Mouse (Mus musculus) stomach, embryonic 15.5 days (tissue): ENCODE results near the gene Clba1. TPM values are rescaled to one million over a fixed set of nuclear protein-coding genes. Genes with fewer than 3 reads are reported as not detected.

Source experiments
- ATAC-seq: fragments of 200-750 bp; cut with Nextera tagmentation; 2 replicates; pipeline ENCODE4 v1.8.0; 2017; ENCODE audit warnings: low read depth, moderate number of reproducible peaks, moderate TSS enrichment; ENCODE audit not compliant: insufficient read depth, low FRiP score
- H3K27ac ChIP-seq: fragments of 300-500 bp; sonication (generic); 2 replicates; pipeline ENCODE4 v1.5.1; 2015; ENCODE audit warnings: mild to moderate bottlenecking, inconsistent platforms
- H3K27me3 ChIP-seq: fragments of 300-500 bp; sonication (generic); replicated peaks from 2 replicates; pipeline ENCODE4 v1.6.1; 2015; ENCODE audit warnings: inconsistent platforms
- H3K36me3 ChIP-seq: fragments of 300-500 bp; sonication (generic); 2 replicates; pipeline ENCODE4 v1.6.1; 2015; ENCODE audit warnings: inconsistent platforms
- H3K4me1 ChIP-seq: fragments of 300-500 bp; sonication (generic); 2 replicates; pipeline ENCODE4 v1.6.1; 2015; ENCODE audit warnings: inconsistent platforms
- H3K4me2 ChIP-seq: fragments of 300-500 bp; sonication (generic); 2 replicates; pipeline ENCODE4 v1.6.1; 2015; ENCODE audit warnings: mild to moderate bottlenecking, inconsistent platforms
- H3K4me3 ChIP-seq: fragments of 300-500 bp; sonication (generic); replicated peaks from 2 replicates; pipeline ENCODE4 v1.5.1; 2015; ENCODE audit warnings: inconsistent platforms
- H3K9ac ChIP-seq: fragments of 300-500 bp; sonication (generic); 2 replicates; pipeline ENCODE4 v1.6.1; 2015; ENCODE audit warnings: inconsistent platforms
- H3K9me3 ChIP-seq: fragments of 300-500 bp; sonication (generic); 2 replicates; pipeline ENCODE4 v1.6.1; 2016; ENCODE audit warnings: inconsistent platforms
- WGBS: fragments of 180-500 bp; shearing (Covaris S2); methylation state at CpG from one replicate; pipeline ENCODE4 v1.1.7; 2015; 5-methylcytosine and 5-hydroxymethylcytosine counted together
- polyA plus RNA-seq: library from polyadenylated mRNA; unstranded; fragments of >200 nt; fragmentation: Nextera tagmentation; extraction: Ambion mirVana; gene quantifications from 2 replicates; pipeline ENCODE4 v1.2.1, GENCODE M21; 2015

Gene Clba1
- polyA plus RNA-seq, 1 experiment from 2014 or later: 6.1 TPM

GRCm38 (mm10) chr12:112796551-112797510 lies 11.9 kb upstream of the Clba1 start:
- H3K36me3 ChIP-seq: no peaks in the 10 kb centered on the region
- H3K4me1 ChIP-seq: peaks cover 77% of the 10 kb centered on the region
- H3K9ac ChIP-seq: no peak overlapping the region
- H3K27ac ChIP-seq: peak overlapping the region; percentile 77
- H3K4me3 ChIP-seq: no peak overlapping the region
- no peak for ATAC-seq
- H3K4me2 ChIP-seq: no peak overlapping the region; the same call in 1 of the 2 replicates
- 44% methylated on average over 17 of the region's 17 CpGs for WGBS
- H3K9me3 ChIP-seq: no peaks in the 10 kb centered on the region
- peaks cover 13% of the 10 kb centered on the region for H3K27me3 ChIP-seq

DNA sequence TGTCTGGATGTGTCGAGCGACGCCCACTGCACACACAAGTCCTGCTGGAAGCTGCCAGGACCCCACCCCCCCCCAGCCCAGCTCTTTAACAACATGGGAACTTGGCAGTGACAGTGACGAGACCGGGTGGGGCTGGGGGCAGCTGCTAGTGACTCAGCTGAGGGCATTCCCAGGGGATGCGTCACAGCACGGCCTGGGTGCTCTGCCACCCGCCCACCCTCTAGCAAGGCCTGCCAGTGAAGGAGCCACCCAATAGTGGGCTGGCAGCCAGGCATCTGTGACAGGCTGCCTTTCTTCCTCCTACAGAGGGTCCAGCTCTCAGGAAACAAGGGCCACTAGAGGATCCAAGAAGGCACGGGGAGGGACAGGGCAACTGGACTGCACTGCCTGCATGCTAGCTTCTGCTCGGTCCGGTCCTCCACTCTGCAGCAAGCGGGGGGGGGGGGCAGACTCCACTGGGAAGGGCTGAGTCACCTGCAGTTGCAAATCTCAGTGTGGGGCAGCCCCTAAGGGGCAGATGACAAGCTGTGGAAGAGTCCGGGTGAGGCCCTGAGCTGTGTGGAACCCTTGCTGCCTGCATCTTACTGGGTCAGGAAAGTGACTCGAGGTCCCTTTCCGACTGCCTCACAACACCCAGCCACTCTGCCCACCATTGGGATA lies 10.9 kb upstream of the Clba1 start:
- no peak overlapping the region for H3K9ac ChIP-seq
- no peaks in the 10 kb centered on the region for H3K9me3 ChIP-seq
- peak overlapping the region; percentile 19; the same call in 1 of the 2 replicates for H3K4me2 ChIP-seq
- H3K27ac ChIP-seq: peak overlapping the region; percentile 74
- H3K4me1 ChIP-seq: peaks cover 82% of the 10 kb centered on the region
- WGBS: 41% methylated on average over 15 of the region's 15 CpGs
- no peak overlapping the region for H3K4me3 ChIP-seq
- ATAC-seq: peak; percentile 1; the same call in 1 of the 2 replicates
- peaks cover 13% of the 10 kb centered on the region for H3K27me3 ChIP-seq
- H3K36me3 ChIP-seq: no peaks in the 10 kb centered on the region

GRCm38 (mm10) chr12:112798332-112798681 lies 10.4 kb upstream of the Clba1 start:
- no peak for ATAC-seq
- Histone ChIP-seq H3K4me1 (peaks cover 81% of the 10 kb centered on the region), H3K4me2 (peak overlapping the region; percentile 19; the same call in 1 of the 2 replicates), H3K9ac (no peak overlapping the region), H3K36me3 (no peaks in the 10 kb centered on the region), H3K4me3 (no peak overlapping the region), H3K9me3 (no peaks in the 10 kb centered on the region), H3K27me3 (peaks cover 17% of the 10 kb centered on the region), H3K27ac (peak overlapping the region; percentile 74)
- WGBS: 19% methylated on average over 5 of the region's 5 CpGs

DNA sequence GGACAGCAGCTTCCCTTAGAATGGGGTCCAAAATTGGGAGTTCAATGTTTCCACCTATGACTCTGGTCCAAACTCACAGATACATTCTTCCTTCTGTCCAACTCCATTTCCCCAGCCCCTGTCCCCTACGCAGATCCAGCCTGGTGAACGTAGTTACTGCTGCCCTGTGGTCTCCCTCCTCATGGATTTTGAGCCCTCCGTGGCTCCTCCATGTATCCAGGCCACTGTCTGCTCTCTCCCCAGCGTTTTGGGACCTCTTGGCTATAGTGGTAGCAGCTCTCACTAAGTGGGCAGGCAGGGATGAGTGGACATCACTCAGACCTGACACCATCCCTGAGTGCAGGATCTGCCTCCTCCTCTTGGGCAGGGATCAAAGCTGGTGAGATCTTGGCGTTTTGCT lies 10.0 kb upstream of the Clba1 start:
- 47% methylated on average over 5 of the region's 5 CpGs for WGBS
- no peak overlapping the region for H3K4me3 ChIP-seq
- no peak overlapping the region for H3K9ac ChIP-seq
- ATAC-seq: no peak
- no peaks in the 10 kb centered on the region for H3K36me3 ChIP-seq
- H3K4me1 ChIP-seq: peaks cover 77% of the 10 kb centered on the region
- H3K27ac ChIP-seq: peak overlapping the region; percentile 65; the same call in 1 of the 2 replicates
- no peak overlapping the region for H3K4me2 ChIP-seq
- H3K27me3 ChIP-seq: peaks cover 18% of the 10 kb centered on the region
- no peaks in the 10 kb centered on the region for H3K9me3 ChIP-seq

DNA sequence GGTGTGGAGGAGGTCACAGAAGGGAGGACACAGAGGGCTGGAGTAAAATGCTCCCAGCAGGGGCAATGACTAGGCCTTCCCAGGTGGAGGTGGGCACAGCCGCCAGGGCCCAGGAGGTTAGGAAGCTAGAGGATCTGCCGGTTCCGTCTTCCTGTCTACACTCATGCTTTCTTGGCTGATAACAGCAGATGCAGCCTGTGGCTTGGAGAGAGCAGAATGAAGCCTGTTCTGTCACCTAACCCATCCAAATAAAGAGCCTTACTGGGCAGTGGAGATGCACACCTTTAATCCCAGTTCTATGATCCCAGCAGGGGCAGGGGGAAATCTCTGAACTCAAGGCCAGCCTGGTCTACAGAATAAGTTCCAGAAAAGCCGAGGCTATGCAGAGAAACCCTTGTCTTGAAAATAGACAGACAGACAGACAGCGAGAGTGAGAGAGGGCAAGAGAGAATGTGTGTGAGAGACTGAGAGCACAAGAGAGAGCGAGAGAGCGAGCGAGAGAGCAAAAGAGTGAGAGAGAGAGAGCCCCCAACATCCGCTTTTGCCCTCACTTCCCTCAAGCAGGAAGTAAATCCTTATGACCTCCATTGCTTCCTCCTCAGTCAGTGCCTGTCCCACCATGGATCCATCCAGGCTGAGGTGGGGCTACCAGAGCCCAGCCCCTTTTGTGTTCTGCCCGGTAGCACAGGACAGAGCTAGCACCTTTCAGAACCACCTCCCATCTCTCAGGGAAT lies 9.3 kb upstream of the Clba1 start:
- Histone ChIP-seq H3K27ac (no peak overlapping the region), H3K36me3 (no peaks in the 10 kb centered on the region), H3K9ac (no peak overlapping the region), H3K4me2 (no peak overlapping the region), H3K4me3 (no peak overlapping the region), H3K27me3 (peaks cover 18% of the 10 kb centered on the region), H3K4me1 (peaks cover 70% of the 10 kb centered on the region), H3K9me3 (no peaks in the 10 kb centered on the region)
- no peak for ATAC-seq
- WGBS: 80% methylated on average over 10 of the region's 10 CpGs

DNA sequence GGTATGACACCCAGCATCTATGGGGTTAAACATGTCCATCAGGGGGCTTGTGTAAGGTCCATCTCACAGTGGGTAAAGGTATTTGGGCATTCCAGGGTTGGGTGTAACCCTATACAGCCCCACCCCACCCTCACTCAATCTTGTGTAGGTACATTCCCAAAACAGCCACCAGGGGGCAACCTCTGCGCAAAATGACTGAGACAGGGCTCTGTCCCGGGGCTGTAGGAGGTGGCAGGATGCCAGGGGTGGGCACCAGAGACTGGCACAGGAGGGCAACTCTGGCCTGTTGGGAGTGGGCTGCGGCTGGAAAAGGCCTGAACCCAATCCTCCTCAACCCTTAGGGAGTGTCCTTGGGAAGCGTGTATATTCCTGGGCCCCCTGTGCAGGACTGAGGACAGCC lies 8.3 kb upstream of the Clba1 start:
- Histone ChIP-seq H3K36me3 (no peaks in the 10 kb centered on the region), H3K27me3 (peaks cover 18% of the 10 kb centered on the region), H3K4me2 (no peak overlapping the region), H3K9me3 (no peaks in the 10 kb centered on the region), H3K4me3 (no peak overlapping the region), H3K9ac (no peak overlapping the region), H3K4me1 (peaks cover 63% of the 10 kb centered on the region), H3K27ac (no peak overlapping the region)
- 10% methylated on average over 4 of the region's 4 CpGs for WGBS
- ATAC-seq: peak; percentile 6; the same call in 1 of the 2 replicates

GRCm38 (mm10) chr12:112801864-112802846 lies 6.6 kb upstream of the Clba1 start, which contains the start of gene Ahnak2:
Ahnak2 (minus strand) TSS chr12:112802657.
- H3K9me3 ChIP-seq: no peaks in the 10 kb centered on the region
- no peak within 1 kb of the TSS for H3K27ac ChIP-seq
- peaks cover 18% of the 10 kb centered on the region for H3K27me3 ChIP-seq
- 3% methylated on average over 56 of the region's 69 CpGs for WGBS
- H3K4me2 ChIP-seq: peak within 1 kb of the TSS; percentile 100
- peaks cover 46% of the 10 kb centered on the region for H3K4me1 ChIP-seq
- H3K9ac ChIP-seq: no peak within 1 kb of the TSS
- H3K36me3 ChIP-seq: no peaks in the 10 kb centered on the region
- ATAC-seq: peak; percentile 45; the same call in 1 of the 2 replicates
- peak within 1 kb of the TSS; percentile 52 for H3K4me3 ChIP-seq

DNA sequence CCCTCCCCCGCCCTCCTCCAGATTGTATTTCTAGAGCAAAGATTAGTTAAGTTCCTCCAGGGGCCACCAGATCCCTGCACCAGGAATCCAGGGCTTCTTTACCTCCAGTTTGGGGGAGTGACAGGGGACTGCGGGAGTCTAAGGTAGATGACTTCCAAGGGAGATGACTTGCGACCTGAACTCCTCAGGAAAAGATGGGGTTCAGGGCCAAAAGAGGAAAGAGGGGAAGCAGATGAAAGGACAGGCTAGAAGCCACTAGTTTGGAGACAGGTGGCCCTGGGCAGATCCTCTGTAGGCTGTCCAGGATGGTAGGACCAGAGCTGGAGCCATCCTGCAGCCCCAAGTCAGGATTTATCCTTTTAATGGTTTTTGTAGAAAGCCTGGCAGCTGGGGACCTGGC lies 5.8 kb upstream of the Clba1 start:
- no peak overlapping the region for H3K9ac ChIP-seq
- no peaks in the 10 kb centered on the region for H3K9me3 ChIP-seq
- no peak overlapping the region for H3K4me3 ChIP-seq
- H3K4me1 ChIP-seq: peaks cover 38% of the 10 kb centered on the region
- H3K27ac ChIP-seq: no peak overlapping the region
- WGBS: 18% methylated on average over 3 of the region's 3 CpGs
- H3K4me2 ChIP-seq: peak overlapping the region; percentile 100; the same call in 1 of the 2 replicates
- H3K27me3 ChIP-seq: peaks cover 18% of the 10 kb centered on the region
- no peak for ATAC-seq
- no peaks in the 10 kb centered on the region for H3K36me3 ChIP-seq

GRCm38 (mm10) chr12:112804046-112804445 lies 4.7 kb upstream of the Clba1 start:
- no peaks in the 10 kb centered on the region for H3K9me3 ChIP-seq
- H3K9ac ChIP-seq: no peak overlapping the region
- no peak for ATAC-seq
- WGBS: 39% methylated on average over 13 of the region's 13 CpGs
- peaks cover 35% of the 10 kb centered on the region for H3K4me1 ChIP-seq
- H3K27me3 ChIP-seq: peaks cover 18% of the 10 kb centered on the region
- H3K4me2 ChIP-seq: no peak overlapping the region
- H3K27ac ChIP-seq: no peak overlapping the region
- H3K4me3 ChIP-seq: no peak overlapping the region
- no peaks in the 10 kb centered on the region for H3K36me3 ChIP-seq

- H3K4me1 ChIP-seq: peaks cover 31% of the 10 kb centered on the region
- H3K36me3 ChIP-seq: no peaks in the 10 kb centered on the region
- H3K27me3 ChIP-seq: peaks cover 13% of the 10 kb centered on the region
- H3K4me3 ChIP-seq: no peak overlapping the region
- no peak overlapping the region for H3K4me2 ChIP-seq
- ATAC-seq: no peak
- no peak overlapping the region for H3K27ac ChIP-seq
- no peak overlapping the region for H3K9ac ChIP-seq
- no peaks in the 10 kb centered on the region for H3K9me3 ChIP-seq
- 67% methylated on average over 6 of the region's 6 CpGs for WGBS
Observed at GRCm38 (mm10) chr12:112806044-112806443, 2.7 kb upstream of the Clba1 start.

- Histone ChIP-seq H3K36me3 (0 out of 2 replicates have a peak, but pooled peaks cover 6% of the 10 kb centered on the region), H3K4me3 (no peak overlapping the region), H3K27ac (no peak overlapping the region), H3K4me1 (peaks cover 20% of the 10 kb centered on the region), H3K4me2 (no peak overlapping the region), H3K9ac (no peak overlapping the region), H3K27me3 (peaks cover 5% of the 10 kb centered on the region; the same call in 1 of the 2 replicates), H3K9me3 (no peaks in the 10 kb centered on the region)
- no peak for ATAC-seq
- 78% methylated on average over 4 of the region's 4 CpGs for WGBS
Observed at GRCm38 (mm10) chr12:112807796-112808195, 941 bp upstream of the Clba1 start.
